Mouse (Mus musculus): ENCODE measurements around the gene Nkain2. TPM values are rescaled to one million over a fixed set of nuclear protein-coding genes. Genes with fewer than 3 reads are reported as not detected.
A peak's percentile ranks its signal among the peaks of the same experiment; 100 is the strongest.

Nkain2 gene
- polyA plus RNA-seq (2012; ENCODE audit: insufficient read depth, insufficient read length, low replicate concordance, missing spikeins) = not detected in 2 replicates

- no peaks in the 10 kb centered on the region for H3K4me1 ChIP-seq (ENCODE audit: control insufficient read depth, insufficient read depth, low read length)
- WGBS = under 1% methylated on average over 81 of the region's 81 CpGs
- H3K27ac ChIP-seq (ENCODE audit: insufficient read depth, low read depth, low read length) = peak within 1 kb of the TSS; percentile 61
Observed at GRCm38 (mm10) chr10:32889652-32890506, at the start of gene Nkain2. Gene Nkain2 (minus strand): TSS chr10:32890462.

GRCm38 (mm10) chr10:32939853-32940252 lies 49.6 kb upstream of the Nkain2 start:
- WGBS = 82% methylated on average over 3 of the region's 3 CpGs
- H3K4me3 ChIP-seq (ENCODE audit: insufficient read depth, low read depth, low read length) = no peak overlapping the region
- TF ChIP-seq CTCF (IDR thresholded peaks at IDR 0.05; ENCODE audit: insufficient read depth, low read depth, low read length) (no peak), POLR2A (IDR thresholded peaks at IDR 0.05; ENCODE audit: insufficient read depth, low read depth, low read length) (no peak)
- no peak overlapping the region for H3K27ac ChIP-seq (ENCODE audit: insufficient read depth, low read depth, low read length)
- no peaks in the 10 kb centered on the region for H3K4me1 ChIP-seq (ENCODE audit: control insufficient read depth, insufficient read depth, low read length)

More at GRCm38 (mm10) chr10:32889652-32890506, at the start of gene Nkain2:
- peak within 1 kb of the TSS; percentile 77 for H3K4me3 ChIP-seq (ENCODE audit: insufficient read depth, low read depth, low read length)
- TF ChIP-seq CTCF (IDR thresholded peaks at IDR 0.05; ENCODE audit: insufficient read depth, low read depth, low read length) = no peak
- TF ChIP-seq POLR2A (IDR thresholded peaks at IDR 0.05; ENCODE audit: insufficient read depth, low read depth, low read length) = 0 out of 2 replicates have a peak, but pooled peaks have one; percentile 12

- no peak overlapping the region for H3K27ac ChIP-seq (ENCODE audit: insufficient read depth, low read depth, low read length)
- no peaks in the 10 kb centered on the region for H3K4me1 ChIP-seq (ENCODE audit: control insufficient read depth, insufficient read depth, low read length)
- no peak overlapping the region for H3K4me3 ChIP-seq (ENCODE audit: insufficient read depth, low read depth, low read length)
- TF ChIP-seq CTCF (IDR thresholded peaks at IDR 0.05; ENCODE audit: insufficient read depth, low read depth, low read length) (no peak), POLR2A (IDR thresholded peaks at IDR 0.05; ENCODE audit: insufficient read depth, low read depth, low read length) (no peak)
Observed at GRCm38 (mm10) chr10:32895093-32895492, 4.8 kb upstream of the Nkain2 start.

GRCm38 (mm10) chr10:32890507-32891131 lies 357 bp upstream of the Nkain2 start:
- TF ChIP-seq CTCF (IDR thresholded peaks at IDR 0.05; ENCODE audit: insufficient read depth, low read depth, low read length) = 0 out of 2 replicates have a peak, but pooled peaks have one; percentile 33
- no peak for TF ChIP-seq POLR2A (IDR thresholded peaks at IDR 0.05; ENCODE audit: insufficient read depth, low read depth, low read length)
- Histone ChIP-seq H3K27ac (ENCODE audit: insufficient read depth, low read depth, low read length) (peak overlapping the region; percentile 61), H3K4me1 (ENCODE audit: control insufficient read depth, insufficient read depth, low read length) (no peaks in the 10 kb centered on the region), H3K4me3 (ENCODE audit: insufficient read depth, low read depth, low read length) (peak overlapping the region; percentile 77)
- WGBS = 3% methylated on average over 13 of the region's 13 CpGs

GRCm38 (mm10) chr10:32881977-32882376 lies 8.3 kb downstream of the Nkain2 start:
- 42% methylated on average over 6 of the region's 6 CpGs for WGBS
- no peak overlapping the region for H3K27ac ChIP-seq (ENCODE audit: insufficient read depth, low read depth, low read length)
- no peak overlapping the region for H3K4me3 ChIP-seq (ENCODE audit: insufficient read depth, low read depth, low read length)
- no peaks in the 10 kb centered on the region for H3K4me1 ChIP-seq (ENCODE audit: control insufficient read depth, insufficient read depth, low read length)
- no peak for TF ChIP-seq POLR2A (IDR thresholded peaks at IDR 0.05; ENCODE audit: insufficient read depth, low read depth, low read length)

GRCm38 (mm10) chr10:32870691-32871406 lies 19.4 kb downstream of the Nkain2 start:
- no peaks in the 10 kb centered on the region for H3K4me1 ChIP-seq (ENCODE audit: control insufficient read depth, insufficient read depth, low read length)
- WGBS = 25% methylated on average over 1 of the region's 1 CpGs
- no peak overlapping the region for H3K4me3 ChIP-seq (ENCODE audit: insufficient read depth, low read depth, low read length)
- H3K27ac ChIP-seq (ENCODE audit: insufficient read depth, low read depth, low read length) = no peak overlapping the region
- TF ChIP-seq POLR2A (IDR thresholded peaks at IDR 0.05; ENCODE audit: insufficient read depth, low read depth, low read length) (no peak), CTCF (IDR thresholded peaks at IDR 0.05; ENCODE audit: insufficient read depth, low read depth, low read length) (no peak)

GRCm38 (mm10) chr10:32869541-32869940 lies 20.7 kb downstream of the Nkain2 start:
- Histone ChIP-seq H3K4me1 (ENCODE audit: control insufficient read depth, insufficient read depth, low read length) (no peaks in the 10 kb centered on the region), H3K27ac (ENCODE audit: insufficient read depth, low read depth, low read length) (peak overlapping the region; percentile 78; the same call in 1 of the 2 replicates), H3K4me3 (ENCODE audit: insufficient read depth, low read depth, low read length) (no peak overlapping the region)
- TF ChIP-seq CTCF (IDR thresholded peaks at IDR 0.05; ENCODE audit: insufficient read depth, low read depth, low read length) (no peak), POLR2A (IDR thresholded peaks at IDR 0.05; ENCODE audit: insufficient read depth, low read depth, low read length) (no peak)
- 9% methylated on average over 1 of the region's 1 CpGs for WGBS

- no peak overlapping the region for H3K27ac ChIP-seq (ENCODE audit: insufficient read depth, low read depth, low read length)
- H3K4me3 ChIP-seq (ENCODE audit: insufficient read depth, low read depth, low read length) = no peak overlapping the region
- 79% methylated on average over 4 of the region's 4 CpGs for WGBS
- no peaks in the 10 kb centered on the region for H3K4me1 ChIP-seq (ENCODE audit: control insufficient read depth, insufficient read depth, low read length)
- no peak for TF ChIP-seq POLR2A (IDR thresholded peaks at IDR 0.05; ENCODE audit: insufficient read depth, low read depth, low read length)
- no peak for TF ChIP-seq CTCF (IDR thresholded peaks at IDR 0.05; ENCODE audit: insufficient read depth, low read depth, low read length)
Observed at GRCm38 (mm10) chr10:32815210-32815883, 74.9 kb downstream of the Nkain2 start.

Data from olfactory bulb, adult 2 months (tissue).